Mouse (Mus musculus) frontal cortex, postnatal 10 days (tissue): Measurements from ENCODE around the gene Usp53.
A peak's percentile ranks its signal among the peaks of the same experiment; 100 is the strongest.
"Not testable (repeated sequence)": the region's sequence is repeated elsewhere in the genome, so short reads cannot be mapped to it uniquely, and the experiment has no call there.

ENCODE experiments used
- DNase-seq, 2 experiments: peaks; one replicate each; pipeline ENCODE4 v3.0.0; 2022; ENCODE audit warnings: low spot score in 2 of 2, mixed read lengths in 1 of 2

Gene Usp53

DNA sequence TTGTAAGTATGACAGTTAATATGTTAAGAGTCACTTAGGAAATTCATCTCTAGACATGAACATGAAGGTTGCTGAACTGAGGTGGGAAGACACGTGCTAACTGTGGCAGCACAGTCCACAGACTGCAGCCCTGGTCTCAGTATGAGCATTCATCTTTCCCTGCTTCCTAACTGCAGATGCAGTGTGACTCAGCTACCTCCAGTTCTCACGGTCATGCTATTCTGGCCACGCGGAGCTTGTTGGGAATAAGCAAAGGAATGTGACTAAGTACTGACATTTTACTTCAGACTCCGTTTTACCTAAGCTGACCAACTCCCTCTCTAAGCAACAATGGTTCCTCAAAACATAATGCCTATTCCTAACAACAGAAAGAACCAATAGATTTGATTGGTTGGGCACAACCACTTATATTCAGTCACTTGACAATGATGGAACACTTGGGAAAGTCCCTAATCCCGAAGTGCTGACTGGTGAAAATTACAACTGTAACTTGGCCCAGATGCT is 40.9 kb downstream of the Usp53 start:
- DNase-seq = no peak

- DNase-seq = no peak
Measured at GRCm38 (mm10) chr3:122939215-122939614, 45.1 kb downstream of the Usp53 start.

- DNase-seq = not testable (repeated sequence)
Measured at GRCm38 (mm10) chr3:122937176-122937575, 47.1 kb downstream of the Usp53 start.

GRCm38 (mm10) chr3:122932466-122932865 is 51.8 kb downstream of the Usp53 start:
- DNase-seq = no peak

DNA sequence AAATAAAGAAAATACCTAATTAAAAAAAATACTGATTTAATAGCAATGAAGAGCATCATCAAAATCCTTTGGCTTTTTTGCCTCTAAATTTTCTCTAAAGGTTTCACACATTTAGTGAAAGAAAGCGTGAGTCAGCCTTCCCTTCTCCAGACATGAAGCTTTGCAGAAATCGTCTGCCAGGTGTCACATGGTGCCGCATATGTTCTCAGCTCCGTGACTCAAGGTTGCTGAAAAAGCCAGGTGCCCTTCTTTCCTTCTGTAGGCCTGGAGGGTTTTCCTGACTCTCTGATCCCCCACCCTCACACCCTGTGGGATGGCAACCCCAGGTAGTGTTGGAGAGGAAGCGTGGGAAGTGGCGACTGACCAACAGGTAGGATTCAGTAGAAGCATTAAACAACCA is 54.6 kb downstream of the Usp53 start:
- DNase-seq = no peak

- peak; percentile 92 to 95 for DNase-seq
Measured at GRCm38 (mm10) chr3:122924009-122924914, 60.0 kb downstream of the Usp53 start, which contains the start of gene 1810037I17Rik. Gene 1810037I17Rik, plus strand, starts transcription at chr3:122924203.

DNA sequence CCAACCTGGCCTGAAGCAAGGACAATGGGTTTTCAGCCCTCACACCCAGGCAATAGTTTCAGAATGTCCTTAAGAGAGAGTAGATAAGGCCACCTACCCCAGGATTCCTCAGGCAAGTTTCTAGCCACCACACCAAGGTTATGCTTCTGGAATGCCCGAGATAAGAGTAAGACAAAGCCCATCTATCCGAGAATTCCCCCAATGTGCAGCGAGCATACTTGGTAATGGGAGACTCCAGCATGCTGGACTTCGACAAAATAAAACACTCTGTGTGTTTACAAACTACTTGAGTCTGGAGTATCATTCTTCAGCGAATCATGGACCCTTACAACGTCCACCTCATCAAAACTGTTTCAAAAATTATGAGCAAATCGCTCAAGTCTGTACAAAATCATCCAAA is 61.2 kb downstream of the Usp53 start:
- DNase-seq = no peak

DNA sequence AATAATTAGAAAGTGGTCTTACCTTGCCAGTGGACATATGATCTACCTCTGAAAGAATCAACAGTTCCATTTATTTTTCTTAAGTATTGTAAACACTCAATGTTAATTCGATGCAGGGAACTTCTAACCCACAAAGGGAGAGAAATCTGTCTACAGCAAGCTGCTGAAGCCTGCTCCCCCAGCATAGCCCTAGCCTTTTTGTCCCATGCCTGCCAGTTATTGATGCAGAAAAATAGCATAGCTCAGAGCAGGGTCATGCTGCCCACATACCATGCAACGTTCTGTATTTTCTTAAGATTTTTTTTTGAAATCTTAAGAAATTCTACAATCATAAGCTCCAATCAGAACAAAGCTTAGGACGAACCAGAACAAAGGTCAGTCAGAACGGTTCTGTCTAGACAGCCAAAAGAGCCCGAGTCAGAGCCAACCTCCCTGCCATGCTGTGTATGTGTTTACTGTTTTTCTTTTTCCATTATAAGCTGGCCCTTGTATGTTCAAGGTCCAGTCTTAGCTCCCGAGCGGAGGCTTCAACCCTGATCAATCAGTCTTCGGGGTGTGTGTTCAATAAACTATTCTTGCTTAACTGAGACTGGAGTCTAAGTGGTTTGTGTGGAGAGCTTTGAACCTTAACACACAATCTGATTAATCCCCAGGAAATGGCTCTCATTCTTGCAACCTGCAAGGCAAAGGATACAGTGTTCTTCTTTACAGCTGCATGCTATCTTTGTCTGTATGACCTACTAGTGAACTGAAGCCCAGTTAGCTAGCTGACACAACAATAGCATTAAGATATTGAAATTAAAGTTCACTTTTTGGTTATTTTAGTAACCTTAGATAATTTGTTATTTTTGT is 62.4 kb downstream of the Usp53 start:
- no peak for DNase-seq

GRCm38 (mm10) chr3:122920572-122921435 is 63.5 kb downstream of the Usp53 start:
- DNase-seq = no peak

DNA sequence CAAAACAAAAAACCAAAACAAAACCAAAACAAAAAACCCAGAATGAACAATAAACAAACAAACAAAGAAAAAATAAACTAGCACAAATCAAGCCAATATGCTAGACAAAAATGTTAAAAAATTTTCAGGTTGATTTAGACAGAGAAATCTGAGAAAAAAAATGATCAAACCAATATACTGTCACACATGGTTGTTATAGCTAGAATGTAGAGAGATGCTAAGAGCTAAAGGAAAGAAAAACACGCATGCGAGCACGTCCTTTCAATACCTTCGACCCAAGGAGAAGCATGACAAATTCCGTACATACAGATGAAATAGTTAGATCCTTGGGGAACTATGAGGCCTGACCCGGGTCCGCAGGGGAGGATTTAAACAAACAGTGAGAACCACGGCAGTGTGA is 65.0 kb downstream of the Usp53 start, which contains the start of gene Gm10959:
Gene Gm10959 (minus strand): TSS at position 101 of the 400 bp plus-strand sequence.
- no peak for DNase-seq

- no peak for DNase-seq
Measured at GRCm38 (mm10) chr3:122918672-122919071, 65.6 kb downstream of the Usp53 start.

GRCm38 (mm10) chr3:122916191-122916680 is 68.1 kb downstream of the Usp53 start:
- DNase-seq = no peak

- DNase-seq = no peak
Measured at GRCm38 (mm10) chr3:122915493-122915892, 68.8 kb downstream of the Usp53 start.

- DNase-seq = no peak
Measured at GRCm38 (mm10) chr3:122907841-122908240, 76.5 kb downstream of the Usp53 start.

GRCm38 (mm10) chr3:122903746-122904433 is 80.4 kb downstream of the Usp53 start:
- peak in 1 of 2 experiments; percentile 35 for DNase-seq

GRCm38 (mm10) chr3:122898254-122898653 is 86.1 kb downstream of the Usp53 start:
- no peak for DNase-seq

GRCm38 (mm10) chr3:122895189-122895731 is 89.0 kb downstream of the Usp53 start:
- no peak for DNase-seq

DNA sequence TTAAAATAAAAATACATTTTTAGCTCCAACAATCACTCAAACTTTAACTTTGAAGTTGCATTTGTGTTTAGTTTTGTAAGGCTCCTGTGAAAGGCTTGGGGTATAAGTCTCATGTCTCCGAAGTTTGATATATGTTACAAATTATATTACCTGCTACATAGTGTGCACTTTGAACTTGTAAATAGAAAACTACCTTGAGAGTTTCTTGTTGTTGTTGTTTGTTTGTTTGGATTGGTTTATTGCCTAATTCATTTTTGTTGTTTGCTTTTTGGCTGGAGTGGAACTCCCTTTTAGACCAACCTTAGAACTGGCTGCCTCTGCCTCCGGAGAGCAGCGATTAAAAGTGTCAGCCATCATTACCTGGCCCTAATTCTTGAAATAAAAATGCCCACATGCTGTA is 89.5 kb downstream of the Usp53 start, which contains the start of gene Fabp2:
Gene Fabp2 (plus strand): TSS at position 301 of the 400 bp plus-strand sequence.
- DNase-seq = no peak

DNA sequence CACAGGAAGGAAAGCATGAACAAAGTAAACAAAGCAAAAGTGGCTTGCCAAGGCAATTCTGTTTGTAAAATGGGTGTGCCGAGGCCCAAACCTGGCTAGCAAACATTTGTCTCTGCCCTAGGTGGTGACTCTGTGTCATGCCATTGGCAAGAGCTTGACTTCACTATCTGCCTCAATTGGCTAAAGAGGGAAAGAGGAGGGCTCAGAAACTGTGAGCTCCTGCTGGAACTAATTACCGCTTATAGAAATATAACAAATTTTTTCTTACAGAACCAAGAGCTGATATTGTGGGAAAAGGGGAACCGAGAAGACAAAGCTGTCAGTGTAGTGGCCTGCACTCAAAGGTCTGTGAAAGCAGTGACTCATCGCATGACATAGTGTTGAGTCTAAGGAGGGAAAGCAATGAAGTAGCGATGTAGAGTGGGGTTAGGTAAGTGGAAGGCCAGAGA is 95.9 kb downstream of the Usp53 start:
- no peak for DNase-seq
